Mouse (Mus musculus) megakaryocyte, embryonic 14.5 days (primary cell): ENCODE results near the gene Ear6.

Experiments used
- FLI1 ChIP-seq: IDR thresholded peaks from 2 replicates; pipeline ENCODE4 v1.6.1; 2012; ENCODE audit warnings: low read length, inconsistent platforms, mixed read lengths
- GATA1 ChIP-seq: IDR thresholded peaks from 3 replicates; pipeline ENCODE4 v1.6.1; 2012; ENCODE audit warnings: mixed read lengths, low read length, inconsistent platforms, borderline replicate concordance

DNA sequence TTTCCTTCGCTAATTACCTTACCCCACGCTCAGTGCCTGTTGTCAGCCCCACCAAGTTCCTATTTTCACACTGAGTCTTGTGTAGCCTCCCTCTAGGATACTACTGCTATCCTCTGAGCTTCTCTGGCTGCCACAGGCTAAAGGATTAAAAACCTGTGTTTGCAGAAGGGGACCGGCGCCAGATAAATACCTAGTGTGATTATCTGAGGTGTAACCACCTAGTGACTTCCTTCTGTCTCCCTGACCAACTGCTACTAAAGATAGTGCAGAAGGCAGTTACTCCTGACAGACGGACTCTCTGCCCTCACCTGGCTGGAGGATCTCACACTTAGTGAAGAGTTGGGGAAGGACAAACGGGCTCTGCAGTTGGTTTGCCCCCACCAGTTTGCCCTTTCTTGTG, 42.5 kb downstream of the Ear6 start:
- TF ChIP-seq GATA1 (no peak), FLI1 (no peak)
